Mouse (Mus musculus): ENCODE measurements around the gene Erbb3. TPM values are rescaled to one million over a fixed set of nuclear protein-coding genes. Genes with fewer than 3 reads are reported as not detected.

Gene Erbb3
- total and polyA plus RNA-seq, 3 experiments = 0.15 to 2.0 (median 0.49) TPM

DNA sequence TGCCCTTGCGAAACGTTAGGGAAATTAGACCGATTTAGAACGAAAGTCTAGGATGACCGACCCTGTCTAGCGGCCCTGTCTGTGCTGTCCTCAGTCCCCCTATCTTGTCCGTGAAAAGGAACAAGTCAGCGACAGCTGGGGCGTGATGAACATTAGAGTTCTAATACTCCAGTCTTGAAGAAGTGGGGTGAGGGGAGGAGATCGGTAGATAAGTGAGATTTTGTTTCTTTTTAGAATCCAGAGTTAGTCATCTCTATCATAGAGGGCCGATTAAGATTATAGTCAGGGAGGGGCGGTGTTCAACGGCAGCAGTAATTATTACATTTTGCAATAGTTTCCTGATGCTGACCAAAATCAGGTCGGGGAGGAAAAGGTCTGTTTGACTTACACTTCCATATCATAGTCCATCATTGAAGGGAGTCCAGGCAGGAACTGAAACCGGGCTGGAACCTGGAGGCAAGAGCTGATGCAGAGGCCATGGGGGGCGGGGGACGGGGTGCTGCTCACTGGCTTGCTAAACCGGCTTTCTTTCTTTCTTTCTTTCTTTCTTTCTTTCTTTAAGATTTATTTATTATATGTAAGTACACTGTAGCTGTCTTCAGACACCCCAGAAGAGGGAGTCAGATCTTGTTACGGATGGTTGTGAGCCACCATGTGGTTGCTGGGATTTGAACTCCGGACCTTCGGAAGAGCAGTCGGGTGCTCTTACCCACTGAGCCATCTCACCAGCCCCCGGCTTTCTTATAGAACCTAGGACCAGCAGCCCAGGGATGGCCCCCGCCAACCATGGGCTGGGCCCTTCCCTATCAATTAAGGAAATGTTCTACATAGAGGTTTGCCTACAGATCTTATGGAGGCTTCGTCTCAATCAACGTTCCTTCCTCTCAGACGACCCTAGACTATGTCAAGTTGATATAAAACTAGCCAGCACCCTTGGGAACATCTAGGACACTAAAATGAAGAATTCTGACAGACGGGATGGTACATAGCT lies 62.8 kb downstream of the Erbb3 start:
- DNase-seq (ENCODE audit: low spot score) (no peak), ATAC-seq (ENCODE audit: extremely low read depth, insufficient number of reproducible peaks, low FRiP score, poor library complexity, severe bottlenecking) (no peak)
- H3K27me3 ChIP-seq (ENCODE audit: insufficient read depth, low read length) = peaks cover 10% of the 10 kb centered on the region; the same call in 1 of the 2 replicates
- peak overlapping the region; percentile 91 for H3K4me3 ChIP-seq (ENCODE audit: low read depth, low read length)
- no peaks in the 10 kb centered on the region for H3K9me3 ChIP-seq (replicated peaks)
- TF ChIP-seq GATA1 (IDR thresholded peaks at IDR 0.05; ENCODE audit: borderline replicate concordance, low read length) (no peak), POLR2AphosphoS5 (IDR thresholded peaks at IDR 0.05; ENCODE audit: insufficient replicate concordance, low read depth, low read length) (no peak), GATA2 (IDR thresholded peaks at IDR 0.05; ENCODE audit: borderline replicate concordance, low read depth, low read length) (no peak), CTCF (IDR thresholded peaks at IDR 0.05; ENCODE audit: low read depth, low read length) (no peak), TAL1 (conservative IDR thresholded peaks at IDR 0.05; ENCODE audit: low read depth, low read length) (no peak)
- peaks cover 35% of the 10 kb centered on the region for H3K4me1 ChIP-seq (ENCODE audit: insufficient read depth, low read depth, low read length)
- H3K36me3 ChIP-seq (replicated peaks) = peaks cover 23% of the 10 kb centered on the region

GRCm38 (mm10) chr10:128525671-128526308 lies 63.7 kb downstream of the Erbb3 start, which contains the start of gene Esyt1:
Esyt1 (minus strand) TSS chr10:128525871.
- H3K27me3 ChIP-seq (ENCODE audit: insufficient read depth, low read length) = peaks cover 5% of the 10 kb centered on the region; the same call in 1 of the 2 replicates
- H3K9me3 ChIP-seq (replicated peaks) = no peaks in the 10 kb centered on the region
- peaks cover 35% of the 10 kb centered on the region for H3K4me1 ChIP-seq (ENCODE audit: insufficient read depth, low read depth, low read length)
- ATAC-seq (ENCODE audit: extremely low read depth, insufficient number of reproducible peaks, low FRiP score, poor library complexity, severe bottlenecking) = peak; percentile 93
- peaks cover 32% of the 10 kb centered on the region for H3K36me3 ChIP-seq (replicated peaks)
- peak; percentile 89 for DNase-seq (ENCODE audit: low spot score)
- TF ChIP-seq GATA1 (IDR thresholded peaks at IDR 0.05; ENCODE audit: borderline replicate concordance, low read length) = no peak
- no peak for TF ChIP-seq POLR2AphosphoS5 (IDR thresholded peaks at IDR 0.05; ENCODE audit: insufficient replicate concordance, low read depth, low read length)
- no peak for TF ChIP-seq CTCF (IDR thresholded peaks at IDR 0.05; ENCODE audit: low read depth, low read length)
- TF ChIP-seq TAL1 (conservative IDR thresholded peaks at IDR 0.05; ENCODE audit: low read depth, low read length) = no peak
- no peak for TF ChIP-seq GATA2 (IDR thresholded peaks at IDR 0.05; ENCODE audit: borderline replicate concordance, low read depth, low read length)
- peak within 1 kb of the TSS; percentile 91 for H3K4me3 ChIP-seq (ENCODE audit: low read depth, low read length)

GRCm38 (mm10) chr10:128524732-128525662 lies 64.5 kb downstream of the Erbb3 start:
- no peak for TF ChIP-seq TAL1 (conservative IDR thresholded peaks at IDR 0.05; ENCODE audit: low read depth, low read length)
- no peak for TF ChIP-seq CTCF (IDR thresholded peaks at IDR 0.05; ENCODE audit: low read depth, low read length)
- no peak for TF ChIP-seq POLR2AphosphoS5 (IDR thresholded peaks at IDR 0.05; ENCODE audit: insufficient replicate concordance, low read depth, low read length)
- no peak for TF ChIP-seq GATA1 (IDR thresholded peaks at IDR 0.05; ENCODE audit: borderline replicate concordance, low read length)
- no peak for TF ChIP-seq GATA2 (IDR thresholded peaks at IDR 0.05; ENCODE audit: borderline replicate concordance, low read depth, low read length)
- Histone ChIP-seq H3K9me3 (replicated peaks) (no peaks in the 10 kb centered on the region), H3K4me1 (ENCODE audit: insufficient read depth, low read depth, low read length) (peaks cover 35% of the 10 kb centered on the region), H3K4me3 (ENCODE audit: low read depth, low read length) (peak overlapping the region; percentile 91), H3K27me3 (ENCODE audit: insufficient read depth, low read length) (no peaks in the 10 kb centered on the region), H3K36me3 (replicated peaks) (peaks cover 40% of the 10 kb centered on the region)
- ATAC-seq (ENCODE audit: extremely low read depth, insufficient number of reproducible peaks, low FRiP score, poor library complexity, severe bottlenecking) = peak; percentile 5
- peak; percentile 50 for DNase-seq (ENCODE audit: low spot score)

GRCm38 (mm10) chr10:128524111-128524731 lies 65.2 kb downstream of the Erbb3 start:
- H3K9me3 ChIP-seq (replicated peaks) = no peaks in the 10 kb centered on the region
- no peak for ATAC-seq (ENCODE audit: extremely low read depth, insufficient number of reproducible peaks, low FRiP score, poor library complexity, severe bottlenecking)
- DNase-seq (ENCODE audit: low spot score) = no peak
- no peaks in the 10 kb centered on the region for H3K27me3 ChIP-seq (ENCODE audit: insufficient read depth, low read length)
- H3K36me3 ChIP-seq (replicated peaks) = peaks cover 48% of the 10 kb centered on the region
- H3K4me1 ChIP-seq (ENCODE audit: insufficient read depth, low read depth, low read length) = peaks cover 39% of the 10 kb centered on the region
- peak overlapping the region; percentile 91 for H3K4me3 ChIP-seq (ENCODE audit: low read depth, low read length)
- TF ChIP-seq CTCF (IDR thresholded peaks at IDR 0.05; ENCODE audit: low read depth, low read length) = no peak
- no peak for TF ChIP-seq GATA1 (IDR thresholded peaks at IDR 0.05; ENCODE audit: borderline replicate concordance, low read length)
- TF ChIP-seq POLR2AphosphoS5 (IDR thresholded peaks at IDR 0.05; ENCODE audit: insufficient replicate concordance, low read depth, low read length) = no peak
- TF ChIP-seq TAL1 (conservative IDR thresholded peaks at IDR 0.05; ENCODE audit: low read depth, low read length) = no peak
- no peak for TF ChIP-seq GATA2 (IDR thresholded peaks at IDR 0.05; ENCODE audit: borderline replicate concordance, low read depth, low read length)

DNA sequence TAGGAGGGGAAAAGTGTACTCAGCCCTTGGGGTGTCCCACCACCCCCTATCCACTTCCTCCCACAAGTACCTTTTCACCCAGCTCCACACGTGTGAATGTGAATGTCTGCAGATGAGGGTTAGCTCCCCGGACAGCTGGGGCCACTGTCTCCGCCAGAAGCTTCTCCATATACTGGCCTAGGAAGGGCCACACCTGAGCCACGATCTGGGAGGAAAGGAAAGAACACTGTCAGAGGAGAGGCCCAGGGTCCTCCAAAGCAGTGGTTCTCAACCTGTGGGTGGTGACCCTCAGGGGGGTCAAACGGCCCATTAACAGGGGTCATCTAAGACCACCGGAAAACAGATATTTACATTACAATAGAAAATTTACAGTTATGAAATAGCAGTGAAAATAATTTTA lies 67.1 kb downstream of the Erbb3 start:
- no peaks in the 10 kb centered on the region for H3K9me3 ChIP-seq (replicated peaks)
- no peak for TF ChIP-seq POLR2AphosphoS5 (IDR thresholded peaks at IDR 0.05; ENCODE audit: insufficient replicate concordance, low read depth, low read length)
- no peak for TF ChIP-seq CTCF (IDR thresholded peaks at IDR 0.05; ENCODE audit: low read depth, low read length)
- no peak for TF ChIP-seq GATA2 (IDR thresholded peaks at IDR 0.05; ENCODE audit: borderline replicate concordance, low read depth, low read length)
- no peak for TF ChIP-seq TAL1 (conservative IDR thresholded peaks at IDR 0.05; ENCODE audit: low read depth, low read length)
- TF ChIP-seq GATA1 (IDR thresholded peaks at IDR 0.05; ENCODE audit: borderline replicate concordance, low read length) = no peak
- H3K27me3 ChIP-seq (ENCODE audit: insufficient read depth, low read length) = no peaks in the 10 kb centered on the region
- H3K4me3 ChIP-seq (ENCODE audit: low read depth, low read length) = no peak overlapping the region
- peaks cover 45% of the 10 kb centered on the region for H3K4me1 ChIP-seq (ENCODE audit: insufficient read depth, low read depth, low read length)
- ATAC-seq (ENCODE audit: extremely low read depth, insufficient number of reproducible peaks, low FRiP score, poor library complexity, severe bottlenecking) (no peak), DNase-seq (ENCODE audit: low spot score) (no peak)
- H3K36me3 ChIP-seq (replicated peaks) = peaks cover 64% of the 10 kb centered on the region
